Mouse (Mus musculus): ENCODE measurements at regions not wholly inside any gene's neighbourhood (a gene's known extent, or its start where the extent isn't known, plus 50 kb on each side); places are given as distances from the start of the nearest gene placed in this dataset.

- TF ChIP-seq CTCF (IDR thresholded peaks at IDR 0.05; ENCODE audit: borderline replicate concordance, insufficient read depth, low read length) (no peak), POLR2A (IDR thresholded peaks at IDR 0.05; ENCODE audit: low read depth, low read length) (no peak)
These were observed 201.1 kb downstream of the Tmem38b start for GRCm38 (mm10) chr4:54026919-54027318.

All from embryonic fibroblast, embryonic 13.5 days (primary cell).